Mouse (Mus musculus) 416B (cell line): ENCODE results near the gene Draxin.
"Not testable (repeated sequence)": the region's sequence is repeated elsewhere in the genome, so short reads cannot be mapped to it uniquely, and the experiment has no call there.

Experiments
- DNase-seq: peaks from one replicate; pipeline ENCODE4 v3.0.0; 2011; ENCODE audit warnings: low read depth

The Draxin gene

GRCm38 (mm10) chr4:148151267-148152168, 21.0 kb upstream of the Draxin start, which contains the start of gene Fbxo6:
TSS of gene Fbxo6 (minus strand) at chr4:148152140.
- peak; percentile 97 for DNase-seq

- no peak for DNase-seq
Measured at GRCm38 (mm10) chr4:148150953-148151266, 20.4 kb upstream of the Draxin start.

GRCm38 (mm10) chr4:148150242-148150641, 19.7 kb upstream of the Draxin start:
- DNase-seq: no peak

GRCm38 (mm10) chr4:148149540-148149939, 19.0 kb upstream of the Draxin start:
- DNase-seq: no peak

GRCm38 (mm10) chr4:148147714-148148113, 17.2 kb upstream of the Draxin start:
- DNase-seq: no peak

- no peak for DNase-seq
Measured at GRCm38 (mm10) chr4:148143721-148144120, 13.2 kb upstream of the Draxin start.

- DNase-seq: peak; percentile 97
Measured at GRCm38 (mm10) chr4:148140098-148141011, 9.9 kb upstream of the Draxin start.

- DNase-seq: no peak
Measured at GRCm38 (mm10) chr4:148139767-148140097, 9.2 kb upstream of the Draxin start.

GRCm38 (mm10) chr4:148137503-148137902, 7.0 kb upstream of the Draxin start:
- no peak for DNase-seq

GRCm38 (mm10) chr4:148134988-148135387, 4.5 kb upstream of the Draxin start:
- DNase-seq: no peak

GRCm38 (mm10) chr4:148131497-148132081, 1.1 kb upstream of the Draxin start:
- no peak for DNase-seq

- DNase-seq: no peak
Measured at GRCm38 (mm10) chr4:148130133-148130532, 365 bp downstream of the Draxin start, which contains the start of gene Mad2l2. TSS of gene Mad2l2 (plus strand) at chr4:148130384.

GRCm38 (mm10) chr4:148128672-148129071, 1.8 kb downstream of the Draxin start:
- DNase-seq: peak; percentile 81

- DNase-seq: no peak
Measured at GRCm38 (mm10) chr4:148128241-148128640, 2.3 kb downstream of the Draxin start.

- DNase-seq: no peak
Measured at GRCm38 (mm10) chr4:148122694-148123066, 7.8 kb downstream of the Draxin start.

- no peak for DNase-seq
Measured at GRCm38 (mm10) chr4:148121982-148122693, 8.4 kb downstream of the Draxin start.

GRCm38 (mm10) chr4:148121362-148121761, 9.1 kb downstream of the Draxin start:
- no peak for DNase-seq

GRCm38 (mm10) chr4:148120555-148120954, 9.9 kb downstream of the Draxin start:
- peak; percentile 70 for DNase-seq

GRCm38 (mm10) chr4:148119578-148119977, 10.9 kb downstream of the Draxin start:
- not testable (repeated sequence) for DNase-seq

- DNase-seq: no peak
Measured at GRCm38 (mm10) chr4:148117392-148117791, 13.1 kb downstream of the Draxin start.

GRCm38 (mm10) chr4:148116657-148117056, 13.8 kb downstream of the Draxin start:
- peak; percentile 64 for DNase-seq

- DNase-seq: peak; percentile 90
Measured at GRCm38 (mm10) chr4:148115467-148115866, 15.0 kb downstream of the Draxin start.
